Mouse (Mus musculus): Measurements from ENCODE around the gene Mrps23. TPM values are rescaled to one million over a fixed set of nuclear protein-coding genes. Genes with fewer than 3 reads are reported as not detected.
"Not testable (repeated sequence)": the region's sequence is repeated elsewhere in the genome, so short reads cannot be mapped to it uniquely, and the experiment has no call there.

The Mrps23 gene
- polyA plus RNA-seq, 1 experiment from 2014 or later, result 93.9 TPM

DNA sequence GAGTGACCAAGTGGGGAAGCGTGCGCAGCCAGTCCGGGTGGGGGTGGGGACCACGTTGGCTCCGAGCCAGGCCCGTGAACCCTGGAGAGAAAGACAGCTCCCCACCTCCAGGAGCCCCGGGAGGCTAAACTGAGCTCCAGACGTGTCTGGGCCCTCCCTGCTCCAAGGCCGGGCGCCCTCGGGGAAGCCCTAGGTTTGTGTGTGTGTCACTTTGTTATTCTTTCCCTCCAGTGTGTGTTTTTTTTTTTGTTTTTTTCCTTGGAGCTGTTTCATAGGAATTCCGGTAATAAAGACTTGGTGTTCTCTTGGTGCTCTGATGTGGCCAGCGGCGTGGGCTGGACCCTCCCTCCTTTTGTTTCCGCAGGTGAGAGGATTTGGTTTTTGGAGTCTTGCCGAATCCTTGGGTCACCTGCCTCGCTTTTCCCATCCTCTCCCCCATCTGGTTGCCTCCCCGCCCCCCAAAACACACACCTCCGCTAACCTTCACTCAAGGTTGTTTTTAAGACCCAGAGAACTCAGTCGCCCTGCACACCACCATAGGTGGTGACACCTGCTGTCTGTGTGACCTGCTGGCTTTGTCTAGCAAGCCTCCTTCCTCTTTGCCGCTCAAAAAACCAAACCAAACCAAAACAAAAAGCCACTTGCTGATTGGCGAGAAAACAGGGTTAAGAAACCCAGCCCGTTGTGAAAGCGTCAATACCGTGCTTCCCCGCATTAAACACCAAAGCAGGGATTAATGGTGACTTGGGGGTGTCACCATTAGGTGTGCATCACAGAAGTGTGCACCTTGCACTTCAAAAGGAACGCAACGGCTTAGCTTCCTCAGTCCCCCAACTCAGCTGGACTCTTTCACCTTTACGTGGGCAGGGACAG, 10.1 kb upstream of the Mrps23 start:
- Histone ChIP-seq H3K27ac (no peak overlapping the region), H3K36me3 (no peaks in the 10 kb centered on the region), H3K4me1 (replicated peaks) (peaks cover 42% of the 10 kb centered on the region), H3K9me3 (replicated peaks) (no peaks in the 10 kb centered on the region), H3K9ac (peak overlapping the region; percentile 50), H3K4me2 (peak overlapping the region; percentile 61), H3K4me3 (peak overlapping the region; percentile 37), H3K27me3 (peaks cover 23% of the 10 kb centered on the region)
- no peak for ATAC-seq (replicated peaks; ENCODE audit: insufficient number of reproducible peaks, insufficient read depth, low FRiP score, low read depth)
- WGBS, result 20% methylated on average over 29 of the region's 29 CpGs

DNA sequence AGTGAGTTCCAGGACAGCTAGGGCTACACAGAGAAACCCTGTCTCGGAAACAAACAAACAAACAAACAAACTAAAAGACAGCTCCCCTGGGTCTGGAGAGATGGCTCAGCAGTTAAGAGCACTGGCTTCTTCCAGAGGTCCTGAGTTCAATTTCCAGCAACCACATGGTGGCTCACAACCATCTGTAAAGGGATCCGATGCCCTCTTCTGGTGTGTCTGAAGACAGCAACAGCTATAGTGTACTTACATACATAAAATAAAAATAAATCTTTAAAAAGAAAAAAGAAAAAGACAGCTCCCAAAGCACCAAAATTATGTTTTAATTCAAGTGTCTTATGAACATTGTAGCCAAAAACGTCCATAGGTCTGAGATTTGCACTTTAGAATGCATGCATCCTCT, 8.5 kb upstream of the Mrps23 start:
- WGBS, result 83% methylated on average over 3 of the region's 3 CpGs
- peaks cover 23% of the 10 kb centered on the region for H3K27me3 ChIP-seq
- H3K4me2 ChIP-seq, result not testable (repeated sequence)

DNA sequence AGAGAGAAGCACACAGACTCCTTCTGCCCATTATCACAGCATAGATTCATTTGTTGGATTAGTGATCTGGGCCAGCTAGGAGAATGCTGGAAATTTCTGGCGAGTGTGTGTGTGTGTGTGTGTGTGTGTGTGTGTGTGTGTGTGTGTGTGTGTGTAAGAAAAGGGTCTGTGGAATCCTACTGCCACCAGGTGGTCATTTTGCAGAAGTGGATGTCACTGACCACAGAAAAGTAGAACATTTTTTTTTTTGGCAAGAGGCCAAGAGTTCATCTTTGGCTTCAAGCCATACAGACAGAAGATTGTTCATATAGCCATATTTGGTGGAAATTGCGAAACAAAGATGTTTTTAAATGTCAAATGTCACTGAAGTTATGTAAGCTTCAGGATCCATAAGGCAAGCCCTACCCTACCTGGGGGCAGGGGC, 7.0 kb upstream of the Mrps23 start:
- Histone ChIP-seq H3K36me3 (no peaks in the 10 kb centered on the region), H3K4me2 (no peak overlapping the region), H3K9me3 (replicated peaks) (no peaks in the 10 kb centered on the region), H3K9ac (no peak overlapping the region), H3K4me1 (replicated peaks) (peaks cover 66% of the 10 kb centered on the region), H3K27me3 (peaks cover 12% of the 10 kb centered on the region), H3K4me3 (no peak overlapping the region), H3K27ac (no peak overlapping the region)
- 6% methylated on average over 2 of the region's 2 CpGs for WGBS
- no peak for ATAC-seq (replicated peaks; ENCODE audit: insufficient number of reproducible peaks, insufficient read depth, low FRiP score, low read depth)

More for the DNA sequence above, 8.5 kb upstream of the Mrps23 start:
- not testable (repeated sequence) for H3K27ac ChIP-seq; H3K9me3 ChIP-seq (replicated peaks); H3K36me3 ChIP-seq; H3K9ac ChIP-seq; H3K4me3 ChIP-seq; ATAC-seq (replicated peaks; ENCODE audit: insufficient number of reproducible peaks, insufficient read depth, low FRiP score, low read depth)
- H3K4me1 ChIP-seq (replicated peaks), result peaks cover 56% of the 10 kb centered on the region

DNA sequence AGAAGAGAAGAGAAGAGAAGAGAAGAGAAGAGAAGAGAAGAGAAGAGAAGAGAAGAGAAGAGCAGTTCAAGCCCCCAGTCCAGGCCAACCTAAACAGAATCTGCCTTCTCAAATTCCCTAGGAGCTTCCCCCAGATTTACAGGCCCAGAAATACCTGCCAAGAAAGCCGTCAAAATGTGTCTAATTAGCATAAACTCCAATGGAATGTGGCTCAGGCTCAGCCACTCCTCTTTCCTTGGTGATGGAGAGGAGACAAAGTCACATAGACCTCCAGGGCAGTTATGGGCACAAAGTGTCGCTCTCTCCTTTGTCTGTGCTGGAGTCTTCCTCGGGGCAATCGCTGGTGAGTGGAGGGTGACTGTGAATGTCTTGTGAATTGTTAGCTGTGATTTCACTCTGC, 6.0 kb upstream of the Mrps23 start:
- no peaks in the 10 kb centered on the region for H3K36me3 ChIP-seq
- no peak overlapping the region for H3K4me3 ChIP-seq
- H3K27me3 ChIP-seq, result peaks cover 3% of the 10 kb centered on the region
- no peak overlapping the region for H3K27ac ChIP-seq
- ATAC-seq (replicated peaks; ENCODE audit: insufficient number of reproducible peaks, insufficient read depth, low FRiP score, low read depth), result no peak
- WGBS, result 49% methylated on average over 4 of the region's 4 CpGs
- peaks cover 64% of the 10 kb centered on the region for H3K4me1 ChIP-seq (replicated peaks)
- no peak overlapping the region for H3K4me2 ChIP-seq
- H3K9ac ChIP-seq, result 0 out of 2 replicates have a peak overlapping the region, but pooled peaks have one; percentile 4
- H3K9me3 ChIP-seq (replicated peaks), result no peaks in the 10 kb centered on the region

DNA sequence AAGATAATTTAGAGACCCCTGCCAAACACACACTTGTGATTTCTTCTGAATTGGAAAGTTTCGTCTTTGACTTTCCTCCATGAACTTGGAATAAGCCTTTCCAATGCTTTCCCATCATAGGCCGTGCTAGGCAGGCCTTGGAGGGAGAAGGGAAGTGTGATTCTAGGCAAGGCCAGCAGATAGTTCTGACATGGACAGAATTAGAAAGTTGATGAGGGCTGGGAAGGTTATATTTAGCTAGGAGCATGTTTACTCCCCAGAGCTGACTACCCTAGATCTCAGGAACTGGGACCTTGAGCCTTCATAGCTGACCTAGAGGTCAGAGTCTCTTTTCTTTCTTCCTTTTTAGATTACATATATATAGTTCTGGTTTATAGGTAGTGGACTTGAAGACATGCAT, 3.0 kb upstream of the Mrps23 start:
- no peaks in the 10 kb centered on the region for H3K36me3 ChIP-seq
- H3K4me1 ChIP-seq (replicated peaks), result peaks cover 65% of the 10 kb centered on the region
- H3K9me3 ChIP-seq (replicated peaks), result no peaks in the 10 kb centered on the region
- H3K27ac ChIP-seq, result peak overlapping the region; percentile 95
- no peaks in the 10 kb centered on the region for H3K27me3 ChIP-seq
- no peak overlapping the region for H3K4me3 ChIP-seq
- H3K4me2 ChIP-seq, result peak overlapping the region; percentile 21
- 43% methylated on average over 2 of the region's 2 CpGs for WGBS
- H3K9ac ChIP-seq, result no peak overlapping the region
- no peak; the same call in 1 of the 2 replicates for ATAC-seq (replicated peaks; ENCODE audit: insufficient number of reproducible peaks, insufficient read depth, low FRiP score, low read depth)

DNA sequence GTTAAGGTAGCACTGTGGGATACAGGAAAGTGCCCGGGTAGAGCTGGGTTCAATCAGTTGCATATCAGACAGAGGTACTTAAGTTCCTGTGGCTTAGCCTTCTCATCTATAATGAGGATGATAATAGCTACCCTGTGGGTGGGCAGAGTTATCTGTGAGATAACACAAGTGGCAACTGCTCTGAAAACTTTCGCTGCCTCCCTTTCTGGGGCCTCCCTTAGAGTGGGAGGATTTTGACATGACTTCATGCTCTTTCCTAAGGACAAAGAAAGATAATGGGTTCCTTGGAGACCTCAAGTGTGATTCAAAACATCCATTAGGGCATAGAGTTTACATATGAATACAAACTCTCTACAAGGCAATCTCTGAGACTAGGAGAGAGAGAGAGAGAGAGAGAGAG, 2.1 kb upstream of the Mrps23 start:
- Histone ChIP-seq H3K9ac (0 out of 2 replicates have a peak overlapping the region, but pooled peaks have one; percentile 37), H3K4me2 (peak overlapping the region; percentile 16; the same call in 1 of the 2 replicates), H3K27me3 (no peaks in the 10 kb centered on the region), H3K27ac (peak overlapping the region; percentile 95), H3K36me3 (no peaks in the 10 kb centered on the region), H3K4me1 (replicated peaks) (peaks cover 67% of the 10 kb centered on the region), H3K4me3 (no peak overlapping the region), H3K9me3 (replicated peaks) (no peaks in the 10 kb centered on the region)
- ATAC-seq (replicated peaks; ENCODE audit: insufficient number of reproducible peaks, insufficient read depth, low FRiP score, low read depth), result no peak
- WGBS, result 6% methylated on average over 2 of the region's 2 CpGs

DNA sequence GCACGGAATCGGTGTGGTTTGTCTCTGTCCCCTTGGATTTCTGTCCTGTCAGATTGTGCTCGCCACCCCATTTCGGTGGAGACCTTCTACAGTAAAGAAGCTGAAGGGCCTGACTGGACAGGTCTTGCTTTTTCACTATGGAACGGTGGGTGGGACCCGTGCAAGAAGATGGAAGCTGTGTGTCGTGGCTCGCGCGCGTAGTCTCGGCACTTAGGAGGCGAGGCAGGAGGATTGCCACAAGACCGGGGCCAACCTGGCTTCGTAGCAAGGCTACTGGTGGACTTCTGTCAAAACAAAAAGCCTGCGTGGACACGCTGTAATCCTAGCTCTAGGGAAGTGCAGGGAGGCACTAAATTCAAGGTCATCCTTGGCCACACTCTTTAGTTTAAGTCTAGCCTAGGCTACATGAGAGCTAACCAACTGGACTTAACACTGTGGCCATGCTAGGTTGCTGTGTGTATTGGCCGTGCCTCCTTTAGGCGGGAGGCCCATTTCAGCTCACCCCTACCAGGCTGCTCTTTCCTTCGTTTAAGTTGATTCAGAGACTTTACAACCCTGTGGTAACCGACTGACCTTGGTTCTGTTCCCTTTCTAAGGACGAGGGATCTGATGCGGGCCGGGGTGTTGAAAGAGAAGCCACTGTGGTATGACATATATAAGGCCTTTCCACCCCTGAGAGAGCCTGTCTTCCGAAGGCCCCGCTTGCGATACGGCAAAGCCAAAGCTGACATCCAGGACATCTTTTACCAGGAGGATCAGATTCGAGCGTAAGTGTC, 593 bp downstream of the Mrps23 start:
- 28% methylated on average over 30 of the region's 30 CpGs for WGBS
- ATAC-seq (replicated peaks; ENCODE audit: insufficient number of reproducible peaks, insufficient read depth, low FRiP score, low read depth), result no peak

DNA sequence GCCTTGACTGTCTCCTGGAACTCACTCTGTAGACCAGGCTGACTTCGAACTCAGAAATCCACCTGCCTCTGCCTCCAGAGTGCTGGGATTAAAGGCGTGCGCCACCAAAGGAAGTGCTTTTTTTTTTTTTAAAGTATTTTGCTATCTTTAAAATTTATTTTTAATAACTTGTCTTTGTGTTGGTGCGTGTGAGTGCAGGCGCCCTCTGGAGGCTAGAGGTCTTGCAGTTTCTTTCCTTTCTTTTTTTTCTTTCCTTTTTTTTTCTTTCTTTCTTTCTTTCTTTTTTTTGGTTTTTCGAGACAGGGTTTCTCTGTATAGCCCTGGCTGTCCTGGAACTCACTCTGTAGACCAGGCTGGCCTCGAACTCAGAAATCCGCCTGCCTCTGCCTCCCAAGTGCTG, 2.4 kb downstream of the Mrps23 start:
- Histone ChIP-seq H3K36me3 (peaks cover 25% of the 10 kb centered on the region), H3K4me1 (replicated peaks) (peaks cover 34% of the 10 kb centered on the region)
- not testable (repeated sequence) for H3K9ac ChIP-seq; H3K9me3 ChIP-seq (replicated peaks); H3K27me3 ChIP-seq; ATAC-seq (replicated peaks; ENCODE audit: insufficient number of reproducible peaks, insufficient read depth, low FRiP score, low read depth); H3K4me2 ChIP-seq; H3K4me3 ChIP-seq; H3K27ac ChIP-seq
- 78% methylated on average over 8 of the region's 8 CpGs for WGBS

More for the DNA sequence above, 593 bp downstream of the Mrps23 start:
- H3K9me3 ChIP-seq (replicated peaks), result no peaks in the 10 kb centered on the region
- H3K9ac ChIP-seq, result peak overlapping the region; percentile 76
- H3K27ac ChIP-seq, result peak overlapping the region; percentile 95
- no peaks in the 10 kb centered on the region for H3K27me3 ChIP-seq
- peaks cover 8% of the 10 kb centered on the region for H3K36me3 ChIP-seq
- peak overlapping the region; percentile 81 for H3K4me2 ChIP-seq
- peak overlapping the region; percentile 73 for H3K4me3 ChIP-seq
- H3K4me1 ChIP-seq (replicated peaks), result peaks cover 47% of the 10 kb centered on the region

DNA sequence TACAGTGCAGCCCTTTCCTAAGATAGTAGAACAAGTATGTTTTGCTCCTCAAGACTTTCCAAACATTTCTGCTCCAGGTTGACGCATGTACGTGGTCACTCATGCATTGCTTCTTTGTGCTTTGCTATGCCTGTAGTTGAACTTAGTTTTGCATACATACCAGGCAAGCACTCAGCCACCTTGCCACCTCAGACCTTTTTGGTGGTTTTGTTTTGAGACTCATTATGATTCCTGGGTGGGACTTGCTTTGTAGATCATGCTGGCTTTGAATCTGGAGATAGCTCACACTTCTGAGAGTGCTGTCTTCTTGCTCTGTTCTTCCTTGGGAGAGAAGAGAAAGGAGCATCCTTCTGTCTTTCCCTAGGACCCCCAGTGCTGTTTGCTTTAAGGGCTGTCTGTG, 3.5 kb downstream of the Mrps23 start:
- no peak overlapping the region for H3K27ac ChIP-seq
- H3K4me2 ChIP-seq, result no peak overlapping the region
- peaks cover 25% of the 10 kb centered on the region for H3K4me1 ChIP-seq (replicated peaks)
- ATAC-seq (replicated peaks; ENCODE audit: insufficient number of reproducible peaks, insufficient read depth, low FRiP score, low read depth), result no peak
- H3K4me3 ChIP-seq, result no peak overlapping the region
- H3K36me3 ChIP-seq, result peaks cover 25% of the 10 kb centered on the region
- H3K9ac ChIP-seq, result no peak overlapping the region
- no peaks in the 10 kb centered on the region for H3K27me3 ChIP-seq
- WGBS, result 93% methylated on average over 2 of the region's 2 CpGs
- no peaks in the 10 kb centered on the region for H3K9me3 ChIP-seq (replicated peaks)

DNA sequence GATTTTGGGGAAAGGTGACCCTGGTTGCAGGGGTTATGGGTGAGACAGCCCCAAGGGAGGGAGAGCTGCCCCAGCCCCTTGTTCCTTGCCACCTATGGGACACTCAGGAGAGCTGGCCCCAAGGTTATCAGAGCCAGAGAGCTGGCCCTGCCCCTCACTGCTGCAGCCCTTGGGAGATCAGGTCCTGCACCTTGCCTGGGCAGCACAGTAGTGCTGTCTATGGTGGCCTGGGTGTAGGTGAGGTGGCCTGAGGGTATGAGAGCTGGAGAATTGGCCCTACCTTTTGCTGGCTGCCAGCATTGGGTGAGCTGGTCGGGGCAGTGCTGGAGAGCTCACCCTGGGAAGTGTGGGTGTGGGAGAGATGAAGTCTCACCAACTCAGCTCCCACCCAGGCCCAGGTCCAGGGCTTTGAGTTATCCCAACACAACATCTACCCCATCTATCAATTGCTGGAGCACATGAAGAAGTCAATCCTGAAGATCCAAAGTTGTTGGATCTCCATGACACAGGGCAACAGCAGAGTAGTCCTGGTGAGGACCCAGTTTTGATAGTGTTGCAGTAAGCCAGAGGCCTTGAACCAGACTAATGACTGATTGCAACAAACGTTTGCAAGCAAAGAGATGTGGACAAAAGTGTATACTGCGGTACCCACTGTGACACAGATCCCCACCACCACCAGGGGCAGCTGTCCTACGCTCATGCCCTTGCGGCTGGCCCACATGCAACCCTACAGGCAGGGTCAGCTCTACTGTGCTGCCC, 7.8 kb downstream of the Mrps23 start:
- no peak overlapping the region for H3K9ac ChIP-seq
- peaks cover 33% of the 10 kb centered on the region for H3K4me1 ChIP-seq (replicated peaks)
- no peak for ATAC-seq (replicated peaks; ENCODE audit: insufficient number of reproducible peaks, insufficient read depth, low FRiP score, low read depth)
- H3K4me2 ChIP-seq, result no peak overlapping the region
- H3K27me3 ChIP-seq, result no peaks in the 10 kb centered on the region
- H3K27ac ChIP-seq, result no peak overlapping the region
- H3K9me3 ChIP-seq (replicated peaks), result no peaks in the 10 kb centered on the region
- peaks cover 25% of the 10 kb centered on the region for H3K36me3 ChIP-seq
- no peak overlapping the region for H3K4me3 ChIP-seq
- WGBS, result 67% methylated on average over 5 of the region's 5 CpGs

DNA sequence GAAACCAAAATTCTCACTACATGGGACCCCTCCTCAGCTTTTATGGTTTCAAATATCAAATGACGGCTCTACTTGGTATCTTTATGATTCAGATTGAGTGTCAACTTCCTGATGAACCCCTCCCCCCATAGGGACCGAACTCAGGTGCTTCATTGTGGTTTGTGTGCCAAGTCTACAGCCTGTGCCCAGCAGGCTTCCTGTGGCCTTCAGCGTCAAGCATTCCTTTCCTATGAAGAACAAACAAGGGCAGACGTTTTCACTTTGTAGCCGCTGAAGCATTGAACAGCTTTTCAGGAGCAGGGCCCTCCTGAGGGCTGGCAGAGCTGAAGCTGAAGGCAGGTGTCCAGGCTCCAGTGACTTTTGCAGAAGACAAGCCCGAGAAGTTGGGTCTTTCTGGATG, 9.6 kb downstream of the Mrps23 start:
- H3K4me2 ChIP-seq, result peak overlapping the region; percentile 5; the same call in 1 of the 2 replicates
- H3K4me1 ChIP-seq (replicated peaks), result peaks cover 31% of the 10 kb centered on the region
- peak overlapping the region; percentile 35 for H3K27ac ChIP-seq
- H3K36me3 ChIP-seq, result peaks cover 25% of the 10 kb centered on the region
- 36% methylated on average over 6 of the region's 6 CpGs for WGBS
- no peaks in the 10 kb centered on the region for H3K27me3 ChIP-seq
- no peaks in the 10 kb centered on the region for H3K9me3 ChIP-seq (replicated peaks)
- no peak overlapping the region for H3K9ac ChIP-seq
- no peak for ATAC-seq (replicated peaks; ENCODE audit: insufficient number of reproducible peaks, insufficient read depth, low FRiP score, low read depth)
- no peak overlapping the region for H3K4me3 ChIP-seq
